Mouse (Mus musculus) small intestine, adult 2 months (tissue): ENCODE data around the gene Xpo1. TPM values are rescaled to one million over a fixed set of nuclear protein-coding genes. Genes with fewer than 3 reads are reported as not detected.
"Not testable (repeated sequence)": the region's sequence is repeated elsewhere in the genome, so short reads cannot be mapped to it uniquely, and the experiment has no call there.

Experiments
- H3K27ac ChIP-seq: fragments of 200-500 bp; 2 replicates; pipeline ENCODE4 v1.5.1; 2012; ENCODE audit warnings: low read depth, low read length, control low read depth, inconsistent platforms; ENCODE audit not compliant: insufficient read depth
- H3K27me3 ChIP-seq: fragments of 200-500 bp; 2 replicates; pipeline ENCODE4 v1.6.1; 2012; ENCODE audit warnings: mild to moderate bottlenecking, moderate library complexity, low read length, inconsistent platforms; ENCODE audit not compliant: control insufficient read depth, insufficient read depth
- H3K36me3 ChIP-seq: fragments of 200-500 bp; 2 replicates; pipeline ENCODE4 v1.6.1; 2012; ENCODE audit warnings: mild to moderate bottlenecking, low read length, control low read depth, inconsistent platforms; ENCODE audit not compliant: control insufficient read depth, insufficient read depth
- H3K4me1 ChIP-seq: fragments of 200-500 bp; 2 replicates; pipeline ENCODE4 v1.6.1; 2012; ENCODE audit warnings: low read length, inconsistent platforms, mixed read lengths; ENCODE audit not compliant: control insufficient read depth, insufficient read depth, insufficient read length
- H3K4me3 ChIP-seq: fragments of 200-500 bp; 2 replicates; pipeline ENCODE4 v1.5.1; 2012; ENCODE audit warnings: low read depth, mild to moderate bottlenecking, control low read depth, inconsistent platforms, low read length, moderate library complexity
- CTCF ChIP-seq: fragments of 200-500 bp; IDR thresholded peaks from 2 replicates; pipeline ENCODE4 v1.5.1; 2012; ENCODE audit warnings: low read depth, mild to moderate bottlenecking, control low read depth, inconsistent platforms, low read length, moderate library complexity, mixed read lengths; ENCODE audit not compliant: insufficient replicate concordance, insufficient read length; ENCODE audit errors: extremely low read depth
- POLR2A ChIP-seq: fragments of 200-500 bp; IDR thresholded peaks from 2 replicates; pipeline ENCODE4 v1.6.1; 2012; ENCODE audit warnings: low read depth, mild to moderate bottlenecking, control low read depth, inconsistent platforms, low read length, moderate library complexity
- whole genome bisulfite sequencing: fragments of 180-500 bp; shearing (Covaris S2); methylation state at CpG from one replicate; pipeline ENCODE4 v1.1.7; 2018; 5-methylcytosine and 5-hydroxymethylcytosine counted together
- polyA plus RNA-seq: library from polyadenylated mRNA; depleted of rRNA; stranded (reverse); fragments of >200 nt; gene quantifications from 2 replicates; pipeline ENCODE4 v1.2.3, GENCODE M21; 2012

The Xpo1 gene
- polyA plus RNA-seq, 1 experiment, result 1.8 TPM

DNA sequence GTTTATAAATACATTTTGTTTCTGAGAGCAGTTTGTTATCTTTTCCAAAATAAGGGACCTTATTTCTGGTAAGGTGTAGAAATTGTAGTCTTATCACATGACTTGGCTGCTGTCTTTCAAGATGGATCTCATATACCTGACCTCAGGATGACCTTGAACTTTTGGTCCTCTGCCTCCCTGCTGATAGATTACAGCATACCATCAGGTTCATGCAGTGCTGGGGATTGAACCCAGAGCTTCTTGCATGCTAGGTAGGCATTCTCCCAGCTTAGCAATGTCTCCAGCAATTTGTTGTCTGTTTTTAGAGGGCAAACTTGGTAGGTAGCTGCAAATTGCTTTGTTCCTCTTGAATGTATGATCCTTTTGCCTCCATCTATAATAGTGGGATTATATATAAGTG lies 9.1 kb downstream of the Xpo1 start:
- H3K4me1 ChIP-seq, result peaks cover 4% of the 10 kb centered on the region; the same call in 1 of the 2 replicates
- H3K36me3 ChIP-seq, result peaks cover 39% of the 10 kb centered on the region
- H3K4me3 ChIP-seq, result no peak overlapping the region
- H3K27ac ChIP-seq, result no peak overlapping the region
- H3K27me3 ChIP-seq, result no peaks in the 10 kb centered on the region
- TF ChIP-seq CTCF (no peak), POLR2A (no peak)

DNA sequence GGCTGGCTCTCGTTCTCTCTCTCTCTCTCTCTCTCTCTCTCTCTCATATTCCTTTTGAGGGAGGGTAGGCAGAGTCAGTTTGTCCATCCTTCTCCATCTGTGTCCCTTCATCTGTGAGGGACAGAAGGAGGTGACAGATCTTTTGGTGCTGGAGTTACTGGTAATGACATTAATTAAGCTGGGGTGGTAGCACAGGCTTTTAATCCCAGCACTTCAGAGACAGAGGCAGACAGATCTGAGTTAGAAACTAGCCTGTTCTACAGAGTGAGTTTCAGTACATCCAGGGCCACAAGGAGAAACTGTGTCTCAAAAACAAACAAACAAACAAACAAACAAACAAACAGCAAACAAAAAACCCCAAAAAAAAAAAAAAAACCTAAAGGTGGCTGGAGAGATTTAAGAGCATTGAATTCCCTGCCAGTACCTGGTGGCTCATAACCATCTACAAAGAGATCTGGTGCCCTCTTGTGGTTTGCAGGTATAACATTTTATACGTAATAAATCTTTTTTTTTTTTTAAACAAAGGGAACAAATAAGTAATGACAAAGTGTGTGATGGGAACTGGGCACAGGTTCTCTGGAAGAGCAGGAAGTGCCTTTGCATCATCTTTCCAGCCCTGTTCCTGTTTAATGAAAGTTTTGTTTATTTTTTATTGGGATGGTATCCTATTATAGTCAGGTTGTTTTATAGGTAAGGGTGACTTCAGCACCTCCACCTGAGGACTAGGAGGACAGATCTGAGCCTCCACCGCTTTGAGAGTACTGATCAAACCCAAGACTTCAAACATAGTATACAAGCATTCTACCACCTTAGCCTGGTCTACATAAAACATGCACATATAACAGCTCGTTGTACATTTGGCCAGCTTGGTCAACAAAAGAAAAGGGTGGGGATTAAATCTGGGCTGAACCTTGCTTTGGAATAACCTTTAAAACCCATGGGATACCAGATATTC lies 16.2 kb downstream of the Xpo1 start:
- 74% methylated on average over 4 of the region's 4 CpGs for WGBS
- H3K36me3 ChIP-seq, result peaks cover 48% of the 10 kb centered on the region

DNA sequence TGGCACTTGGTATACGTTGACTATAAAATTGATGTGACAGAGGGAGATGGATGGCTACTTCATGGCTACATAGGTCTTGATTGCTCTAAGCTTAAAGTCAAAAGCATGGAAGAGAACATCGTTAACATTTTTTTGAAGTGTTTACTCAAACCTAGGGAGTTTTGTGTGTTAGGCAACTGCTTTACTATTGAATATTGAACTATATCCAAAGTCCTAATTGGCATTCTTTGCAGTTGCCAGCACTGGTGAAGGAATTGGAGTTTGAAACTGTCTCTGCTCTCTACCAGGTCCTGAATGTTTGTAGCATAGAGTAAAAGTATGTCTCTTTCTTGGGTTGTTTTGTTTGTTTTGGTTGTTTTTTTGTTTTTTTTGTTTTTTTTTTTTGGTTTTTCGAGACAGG lies 19.9 kb downstream of the Xpo1 start:
- Histone ChIP-seq H3K27me3 (no peaks in the 10 kb centered on the region), H3K4me3 (no peak overlapping the region), H3K36me3 (peaks cover 54% of the 10 kb centered on the region), H3K27ac (no peak overlapping the region), H3K4me1 (no peaks in the 10 kb centered on the region)
- TF ChIP-seq POLR2A (no peak), CTCF (no peak)
- 74% methylated on average over 3 of the region's 3 CpGs for WGBS

More for the DNA sequence above, 16.2 kb downstream of the Xpo1 start:
- H3K4me3 ChIP-seq, result no peak overlapping the region
- no peaks in the 10 kb centered on the region for H3K27me3 ChIP-seq
- no peak overlapping the region for H3K27ac ChIP-seq
- H3K4me1 ChIP-seq, result no peaks in the 10 kb centered on the region
- no peak for TF ChIP-seq POLR2A
- TF ChIP-seq CTCF, result no peak

DNA sequence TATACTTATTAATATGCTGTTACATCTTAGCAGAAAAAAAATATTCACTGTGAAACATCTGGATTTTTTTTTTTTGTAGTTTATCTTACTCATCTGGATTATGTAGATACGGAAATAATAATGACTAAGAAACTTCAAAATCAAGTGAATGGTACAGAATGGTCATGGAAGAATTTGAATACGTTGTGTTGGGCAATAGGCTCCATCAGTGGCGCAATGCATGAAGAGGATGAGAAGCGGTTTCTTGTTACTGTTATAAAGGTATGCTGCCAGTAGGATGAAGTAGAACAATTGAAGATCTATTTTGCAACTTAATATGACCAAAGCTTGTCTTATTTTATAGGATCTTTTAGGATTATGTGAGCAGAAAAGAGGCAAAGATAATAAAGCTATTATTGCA lies 28.6 kb downstream of the Xpo1 start:
- no peak for TF ChIP-seq POLR2A
- no peak for TF ChIP-seq CTCF
- WGBS, result 92% methylated on average over 4 of the region's 4 CpGs
- Histone ChIP-seq H3K4me1 (no peaks in the 10 kb centered on the region), H3K27ac (no peak overlapping the region), H3K4me3 (no peak overlapping the region), H3K27me3 (no peaks in the 10 kb centered on the region), H3K36me3 (peaks cover 57% of the 10 kb centered on the region)

DNA sequence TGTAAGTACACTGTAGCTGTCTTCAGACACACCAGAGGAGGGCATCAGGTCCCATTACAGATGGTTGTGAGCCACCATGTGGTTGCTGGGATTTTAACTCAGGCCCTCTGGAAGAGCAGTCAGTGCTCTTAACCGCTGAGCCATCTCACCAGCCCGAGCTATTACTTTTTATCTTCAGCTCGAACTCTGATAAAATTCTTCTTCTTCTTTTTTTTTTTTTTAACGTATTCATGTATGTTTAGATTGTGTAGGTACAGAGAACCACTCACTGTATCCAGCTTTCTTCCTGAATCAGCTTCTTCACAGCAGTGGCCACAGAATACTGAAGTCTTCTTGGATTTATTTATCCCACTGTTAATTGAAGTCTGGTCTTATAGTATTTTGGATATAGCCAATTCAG lies 33.0 kb downstream of the Xpo1 start:
- H3K27ac ChIP-seq, H3K27me3 ChIP-seq, H3K4me1 ChIP-seq, H3K4me3 ChIP-seq: not testable (repeated sequence)
- whole genome bisulfite sequencing, result 64% methylated on average over 4 of the region's 4 CpGs
- H3K36me3 ChIP-seq, result peaks cover 57% of the 10 kb centered on the region

DNA sequence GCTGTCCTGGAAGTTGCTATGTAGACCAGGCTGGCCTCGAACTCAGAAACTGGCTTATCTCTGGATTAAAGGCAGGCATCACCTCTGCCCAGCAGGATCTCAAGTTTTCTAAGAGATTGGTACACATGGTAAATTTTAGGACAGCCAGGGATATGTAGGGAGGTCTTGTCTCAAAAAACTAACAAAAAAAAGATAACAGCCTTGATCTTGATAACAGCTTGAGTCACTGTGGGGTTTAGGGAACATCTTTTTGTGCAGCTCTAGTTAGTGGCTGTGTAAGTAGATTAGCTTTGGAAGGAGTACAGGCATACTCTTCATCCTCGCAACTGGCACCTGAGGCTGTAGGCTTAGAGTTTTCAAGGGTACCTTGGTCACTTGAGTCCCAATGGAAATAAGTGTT lies 41.5 kb downstream of the Xpo1 start:
- 94% methylated on average over 2 of the region's 2 CpGs for WGBS
- TF ChIP-seq POLR2A (no peak), CTCF (no peak)
- no peak overlapping the region for H3K4me3 ChIP-seq
- no peak overlapping the region for H3K27ac ChIP-seq
- no peaks in the 10 kb centered on the region for H3K4me1 ChIP-seq
- peaks cover 32% of the 10 kb centered on the region for H3K36me3 ChIP-seq
- H3K27me3 ChIP-seq, result no peaks in the 10 kb centered on the region

DNA sequence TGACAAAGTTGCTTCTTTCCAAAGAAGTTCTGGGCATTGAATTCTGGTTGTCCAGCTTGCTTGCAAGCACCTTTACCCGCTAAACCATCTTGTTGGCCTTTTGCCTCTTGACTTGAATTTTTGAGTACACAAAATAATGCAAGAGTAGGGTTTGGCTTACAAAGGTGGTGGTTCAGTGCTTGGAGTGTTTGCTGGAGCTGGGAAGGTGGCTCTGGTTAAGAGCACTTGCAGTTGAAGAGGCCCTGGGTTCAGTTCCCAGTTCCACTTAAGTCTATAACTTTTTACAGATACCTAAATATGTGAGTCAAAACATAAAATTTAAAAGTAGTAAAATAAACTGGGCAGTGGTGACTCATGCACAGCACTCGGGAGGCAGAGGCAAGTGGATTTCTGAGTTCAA lies 42.5 kb downstream of the Xpo1 start:
- H3K4me3 ChIP-seq, result no peak overlapping the region
- no peak for TF ChIP-seq CTCF
- TF ChIP-seq POLR2A, result no peak
- no peak overlapping the region for H3K27ac ChIP-seq
- H3K4me1 ChIP-seq, result no peaks in the 10 kb centered on the region
- 91% methylated on average over 2 of the region's 2 CpGs for WGBS
- peaks cover 24% of the 10 kb centered on the region for H3K36me3 ChIP-seq
- H3K27me3 ChIP-seq, result no peaks in the 10 kb centered on the region
